Comparison of ENCODE assay signal across 8 mouse cellular contexts in the genomic region with DNA sequence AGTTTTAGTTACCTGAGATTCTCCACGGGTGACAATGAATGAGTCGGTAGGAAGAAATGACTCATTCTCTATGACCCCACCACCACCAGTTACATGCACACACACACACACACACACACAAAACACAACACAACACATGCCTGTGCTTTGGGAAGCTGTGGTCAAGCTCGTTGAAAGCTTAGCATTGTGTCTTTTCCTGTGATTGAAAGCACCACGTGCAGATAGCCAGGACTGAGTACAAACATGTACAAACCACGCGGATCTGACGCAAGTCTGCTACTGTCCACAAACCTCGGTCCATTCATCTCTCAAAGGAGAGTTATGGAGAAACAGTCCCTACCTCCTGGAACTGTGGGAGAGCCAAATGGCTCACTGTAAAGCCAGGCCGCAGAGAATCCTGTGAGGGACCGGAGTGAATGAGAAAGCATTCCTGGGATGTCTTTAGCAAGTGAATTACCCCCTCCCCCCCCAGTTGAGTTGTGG. TPM values are rescaled to one million over a fixed set of nuclear protein-coding genes. Genes with fewer than 3 reads are reported as not detected.
DNase-seq lines count a peak whose midpoint lies in the region; ATAC-seq and TF ChIP-seq lines count a peak whose summit lies in the region.

No protein-coding gene starts in this region.

- H3K9me3 ChIP-seq in forebrain, embryonic 10.5 days, result no peaks in the 10 kb centered on the region
- H3K9me3 ChIP-seq in limb, embryonic 14.5 days (ENCODE audit: control insufficient read depth, low read length), result no peaks in the 10 kb centered on the region
- H3K9me3 ChIP-seq in midbrain, embryonic 16.5 days (replicated peaks; ENCODE audit: control insufficient read depth, low read length, poor library complexity, severe bottlenecking), result no peaks in the 10 kb centered on the region

- ATAC-seq in limb, embryonic 14.5 days (ENCODE audit: low FRiP score, low read depth), result no peak
- no peak for ATAC-seq in midbrain, embryonic 16.5 days

- peaks cover 30% of the 10 kb centered on the region for H3K4me1 ChIP-seq in forebrain, embryonic 10.5 days
- peaks cover 11% of the 10 kb centered on the region for H3K4me1 ChIP-seq in limb, embryonic 14.5 days (ENCODE audit: control insufficient read depth, insufficient read depth, low read length)
- H3K4me1 ChIP-seq in midbrain, embryonic 16.5 days (ENCODE audit: control insufficient read depth, insufficient read depth, low read length), result peaks cover 29% of the 10 kb centered on the region

- no peak overlapping the region for H3K27ac ChIP-seq in forebrain, embryonic 10.5 days
- H3K27ac ChIP-seq in limb, embryonic 14.5 days (replicated peaks; ENCODE audit: low read depth, low read length), result no peak overlapping the region
- H3K27ac ChIP-seq in midbrain, embryonic 16.5 days (ENCODE audit: low read length), result no peak overlapping the region

- 16% methylated on average over 10 of the region's 10 CpGs for WGBS in forebrain, embryonic 10.5 days
- 14% methylated on average over 10 of the region's 10 CpGs for WGBS in limb, embryonic 14.5 days
- WGBS in midbrain, embryonic 16.5 days, result 7% methylated on average over 10 of the region's 10 CpGs

- TF ChIP-seq POLR2A in limb, embryonic 14.5 days (IDR thresholded peaks at IDR 0.05; ENCODE audit: borderline replicate concordance, extremely low read depth, insufficient read depth, insufficient read length), result no peak

- peak overlapping the region; percentile 94 for H3K4me3 ChIP-seq in forebrain, embryonic 10.5 days
- H3K4me3 ChIP-seq in limb, embryonic 14.5 days (replicated peaks; ENCODE audit: low read length), result peak overlapping the region; percentile 96
- H3K4me3 ChIP-seq in midbrain, embryonic 16.5 days (ENCODE audit: low read depth, low read length), result peak overlapping the region; percentile 54

- no peaks in the 10 kb centered on the region for H3K27me3 ChIP-seq in forebrain, embryonic 10.5 days (ENCODE audit: poor library complexity, severe bottlenecking)
- H3K27me3 ChIP-seq in limb, embryonic 14.5 days (ENCODE audit: control insufficient read depth, insufficient read depth, low read length), result no peaks in the 10 kb centered on the region
- no peaks in the 10 kb centered on the region for H3K27me3 ChIP-seq in midbrain, embryonic 16.5 days (ENCODE audit: control insufficient read depth, insufficient read depth, low read depth, low read length)

- H3K36me3 ChIP-seq in forebrain, embryonic 10.5 days (replicated peaks), result peaks cover 44% of the 10 kb centered on the region
- peaks cover 21% of the 10 kb centered on the region for H3K36me3 ChIP-seq in limb, embryonic 14.5 days (ENCODE audit: control insufficient read depth, insufficient read depth, low read length)
- H3K36me3 ChIP-seq in midbrain, embryonic 16.5 days (ENCODE audit: control insufficient read depth, insufficient read depth, low read length), result peaks cover 12% of the 10 kb centered on the region; the same call in 1 of the 2 replicates

- peak overlapping the region; percentile 41; the same call in 1 of the 2 replicates for H3K9ac ChIP-seq in limb, embryonic 14.5 days (ENCODE audit: low read depth, low read length, severe bottlenecking)
- H3K9ac ChIP-seq in midbrain, embryonic 16.5 days (ENCODE audit: low read depth, low read length), result peak overlapping the region; percentile 80

- DNase-seq in 416B (ENCODE audit: low read depth) (peak; percentile 85), MN1 (ENCODE audit: low spot score) (peak; percentile 43)
- DNase-seq in forebrain, embryonic 10.5 days (ENCODE audit: extremely low spot score, low spot score), result no peak
- no peak for DNase-seq in limb, embryonic 14.5 days (ENCODE audit: low spot score)
- no peak for DNase-seq in thymus, postnatal 0 days (ENCODE audit: low spot score)
- no peak for DNase-seq in thymus, postnatal 36 days
- no peak for DNase-seq in cerebellum, adult 18-20 months

- peak overlapping the region; percentile 89 for H3K4me2 ChIP-seq in limb, embryonic 14.5 days (replicated peaks; ENCODE audit: low read depth, low read length, severe bottlenecking)
- peak overlapping the region; percentile 85 for H3K4me2 ChIP-seq in midbrain, embryonic 16.5 days (ENCODE audit: low read length)

RNA-seq across cellular contexts. Expression of gene Dync1li1, which starts 1.6 kb away (rescaled TPM):
- 74.6 and 78.8 TPM in 2 replicates for polyA plus RNA-seq in forebrain, embryonic 10.5 days (2016; fragmentation: Nextera tagmentation; extraction: Ambion mirVana)
- 30.9 and 39.5 TPM in 2 replicates for polyA plus RNA-seq in limb, embryonic 14.5 days (2012; rRNA removed)
- polyA plus RNA-seq in limb, embryonic 14.5 days (2014; fragmentation: Nextera tagmentation; extraction: Ambion mirVana), result 34.5 and 39.6 TPM in 2 replicates
- polyA plus RNA-seq in midbrain, embryonic 16.5 days (2015; fragmentation: Nextera tagmentation; extraction: Ambion mirVana), result 118 and 130 TPM in 2 replicates
- polyA plus RNA-seq in thymus, postnatal 0 days (2015; fragmentation: Nextera tagmentation; extraction: Ambion mirVana), result 43.0 and 51.4 TPM in 2 replicates

RNA-seq across cellular contexts. Expression of gene Cmtm6, which starts 40.8 kb away (rescaled TPM):
- 29.1 and 29.9 TPM in 2 replicates for polyA plus RNA-seq in forebrain, embryonic 10.5 days (2016; fragmentation: Nextera tagmentation; extraction: Ambion mirVana)
- 21.9 and 23.4 TPM in 2 replicates for polyA plus RNA-seq in limb, embryonic 14.5 days (2012; rRNA removed)
- polyA plus RNA-seq in limb, embryonic 14.5 days (2014; fragmentation: Nextera tagmentation; extraction: Ambion mirVana), result 40.5 and 41.0 TPM in 2 replicates
- 18.7 TPM in 2 replicates for polyA plus RNA-seq in midbrain, embryonic 16.5 days (2015; fragmentation: Nextera tagmentation; extraction: Ambion mirVana)
- 92.2 and 93.4 TPM in 2 replicates for polyA plus RNA-seq in thymus, postnatal 0 days (2015; fragmentation: Nextera tagmentation; extraction: Ambion mirVana)

RNA-seq across cellular contexts. Expression of gene Cnot10, which starts 50.2 kb away (rescaled TPM):
- polyA plus RNA-seq in forebrain, embryonic 10.5 days (2016; fragmentation: Nextera tagmentation; extraction: Ambion mirVana), result 73.7 and 74.4 TPM in 2 replicates
- polyA plus RNA-seq in limb, embryonic 14.5 days (2012; rRNA removed), result 104 and 109 TPM in 2 replicates
- polyA plus RNA-seq in limb, embryonic 14.5 days (2014; fragmentation: Nextera tagmentation; extraction: Ambion mirVana), result 66.8 and 69.1 TPM in 2 replicates
- polyA plus RNA-seq in midbrain, embryonic 16.5 days (2015; fragmentation: Nextera tagmentation; extraction: Ambion mirVana), result 54.0 and 59.3 TPM in 2 replicates
- 61.8 and 64.1 TPM in 2 replicates for polyA plus RNA-seq in thymus, postnatal 0 days (2015; fragmentation: Nextera tagmentation; extraction: Ambion mirVana)

Comparison
In these comparisons a context has a peak if more than half of its experiments do, and no peak if none do; other contexts are left out.
1. DNase-seq: peak in 416B (single experiment) and MN1 (single experiment); none in forebrain, embryonic 10.5 days (single experiment), limb, embryonic 14.5 days (single experiment), thymus, postnatal 0 days (single experiment), thymus, postnatal 36 days (0 of 2) and cerebellum, adult 18-20 months (0 of 2).
2. Peak in every context shown above with its lines, with median percentiles within 50 percentile points of each other: H3K4me3 ChIP-seq.